Comparison of ENCODE assay signal across 7 mouse cellular contexts in the genomic region with DNA sequence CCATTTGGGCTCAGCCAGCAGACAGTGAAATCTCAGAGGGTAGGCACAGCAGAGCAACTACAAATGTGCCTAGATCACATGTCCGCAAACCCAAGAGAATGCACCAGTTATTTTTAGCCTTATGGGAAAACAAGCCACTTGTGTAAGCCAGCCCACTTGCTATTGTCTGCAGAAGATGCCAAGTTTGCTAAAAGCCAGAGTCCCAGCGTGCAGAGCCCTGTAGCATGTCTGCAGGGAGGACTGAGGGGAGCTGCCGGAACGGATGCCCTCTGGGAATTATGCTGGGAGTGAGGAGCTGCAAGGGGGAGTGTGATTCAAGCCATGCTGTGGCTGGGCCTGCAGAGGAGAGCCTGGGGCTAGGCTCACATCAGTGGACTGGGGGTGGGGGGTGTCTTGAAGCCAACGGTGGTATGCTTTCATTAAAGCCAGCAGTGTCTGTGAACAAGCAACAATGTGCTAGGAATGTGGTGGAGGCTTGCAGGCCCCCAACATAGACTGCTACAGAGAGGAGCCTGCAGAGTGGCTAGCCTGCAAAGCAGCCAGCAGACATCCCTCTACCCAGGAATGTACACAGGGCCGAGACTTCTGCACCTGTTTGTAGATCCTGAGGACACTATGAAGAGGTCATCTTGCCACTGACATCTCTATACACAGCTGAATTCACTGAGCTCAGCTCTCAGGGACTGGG.
DNase-seq lines count a peak whose midpoint lies in the region; ATAC-seq lines count a peak whose summit lies in the region.

No protein-coding gene starts in this region.

- no peaks in the 10 kb centered on the region for H3K27me3 ChIP-seq in forebrain, embryonic 14.5 days (replicated peaks; ENCODE audit: control insufficient read depth, insufficient read depth, low read length)
- no peaks in the 10 kb centered on the region for H3K27me3 ChIP-seq in hindbrain, embryonic 16.5 days (replicated peaks; ENCODE audit: control insufficient read depth, insufficient read depth, low read length)
- no peaks in the 10 kb centered on the region for H3K27me3 ChIP-seq in limb, embryonic 11.5 days (ENCODE audit: control insufficient read depth, insufficient read depth, low read length)
- H3K27me3 ChIP-seq in midbrain, embryonic 13.5 days: no peaks in the 10 kb centered on the region

- ATAC-seq in forebrain, embryonic 14.5 days: peak; percentile 66
- ATAC-seq in hindbrain, embryonic 16.5 days: peak; percentile 64
- ATAC-seq in limb, embryonic 11.5 days (ENCODE audit: insufficient number of reproducible peaks, low FRiP score, low TSS enrichment, low read depth): no peak
- 0 out of 2 replicates have a peak, but pooled peaks have one; percentile 47 for ATAC-seq in midbrain, embryonic 13.5 days

- WGBS in forebrain, embryonic 14.5 days: 17% methylated on average over 6 of the region's 6 CpGs
- 28% methylated on average over 6 of the region's 6 CpGs for WGBS in hindbrain, embryonic 16.5 days
- WGBS in limb, embryonic 11.5 days: 64% methylated on average over 6 of the region's 6 CpGs
- WGBS in midbrain, embryonic 13.5 days: 48% methylated on average over 6 of the region's 6 CpGs

- H3K4me2 ChIP-seq in forebrain, embryonic 14.5 days (ENCODE audit: low read length): no peak overlapping the region
- H3K4me2 ChIP-seq in hindbrain, embryonic 16.5 days (ENCODE audit: low read length): no peak overlapping the region
- no peak overlapping the region for H3K4me2 ChIP-seq in limb, embryonic 11.5 days (ENCODE audit: low read depth, severe bottlenecking)
- no peak overlapping the region for H3K4me2 ChIP-seq in midbrain, embryonic 13.5 days (replicated peaks)

- H3K9ac ChIP-seq in forebrain, embryonic 14.5 days (ENCODE audit: low read length): peak overlapping the region; percentile 46; the same call in 1 of the 2 replicates
- H3K9ac ChIP-seq in hindbrain, embryonic 16.5 days (ENCODE audit: low read depth, low read length): peak overlapping the region; percentile 2; the same call in 1 of the 2 replicates
- H3K9ac ChIP-seq in limb, embryonic 11.5 days (ENCODE audit: low read length): no peak overlapping the region
- H3K9ac ChIP-seq in midbrain, embryonic 13.5 days (replicated peaks): peak overlapping the region; percentile 7; the same call in 1 of the 2 replicates

- no peaks in the 10 kb centered on the region for H3K9me3 ChIP-seq in forebrain, embryonic 14.5 days (replicated peaks; ENCODE audit: control insufficient read depth, low read length)
- H3K9me3 ChIP-seq in hindbrain, embryonic 16.5 days (ENCODE audit: control insufficient read depth, low read length): no peaks in the 10 kb centered on the region
- H3K9me3 ChIP-seq in limb, embryonic 11.5 days (ENCODE audit: control insufficient read depth, low read length): no peaks in the 10 kb centered on the region
- H3K9me3 ChIP-seq in midbrain, embryonic 13.5 days: no peaks in the 10 kb centered on the region

- H3K27ac ChIP-seq in forebrain, embryonic 14.5 days (ENCODE audit: low read depth, low read length): peak overlapping the region; percentile 70
- peak overlapping the region; percentile 78 for H3K27ac ChIP-seq in hindbrain, embryonic 16.5 days (ENCODE audit: low read depth, low read length)
- H3K27ac ChIP-seq in limb, embryonic 11.5 days (replicated peaks; ENCODE audit: low read depth, low read length): 0 out of 2 replicates have a peak overlapping the region, but pooled peaks have one; percentile 8
- peak overlapping the region; percentile 67 for H3K27ac ChIP-seq in midbrain, embryonic 13.5 days

- peaks cover 33% of the 10 kb centered on the region for H3K36me3 ChIP-seq in forebrain, embryonic 14.5 days (ENCODE audit: control insufficient read depth, insufficient read depth, low read length)
- H3K36me3 ChIP-seq in hindbrain, embryonic 16.5 days (ENCODE audit: control insufficient read depth, insufficient read depth, low read length): no peaks in the 10 kb centered on the region
- H3K36me3 ChIP-seq in limb, embryonic 11.5 days (ENCODE audit: control insufficient read depth, insufficient read depth, low read length): 0 out of 2 replicates have a peak, but pooled peaks cover 2% of the 10 kb centered on the region
- H3K36me3 ChIP-seq in midbrain, embryonic 13.5 days: peaks cover 26% of the 10 kb centered on the region

- peak; percentile 85 for DNase-seq in MN1 (ENCODE audit: low spot score)
- DNase-seq in adrenal gland, postnatal 36 days: peak; percentile 45 to 67
- DNase-seq in forebrain, embryonic 14.5 days (ENCODE audit: low spot score): peak; percentile 77
- no peak for DNase-seq in limb, embryonic 11.5 days (ENCODE audit: low spot score)
- no peak for DNase-seq in thymus, adult 18-20 months

- H3K4me1 ChIP-seq in forebrain, embryonic 14.5 days (ENCODE audit: control insufficient read depth, insufficient read depth, low read length): peaks cover 17% of the 10 kb centered on the region
- H3K4me1 ChIP-seq in hindbrain, embryonic 16.5 days (ENCODE audit: control insufficient read depth, insufficient read depth, low read depth, low read length): peaks cover 25% of the 10 kb centered on the region
- peaks cover 22% of the 10 kb centered on the region for H3K4me1 ChIP-seq in limb, embryonic 11.5 days (ENCODE audit: control insufficient read depth, insufficient read depth, low read length)
- H3K4me1 ChIP-seq in midbrain, embryonic 13.5 days (replicated peaks): peaks cover 44% of the 10 kb centered on the region

- no peak overlapping the region for H3K4me3 ChIP-seq in forebrain, embryonic 14.5 days (ENCODE audit: low read depth, low read length)
- H3K4me3 ChIP-seq in hindbrain, embryonic 16.5 days (ENCODE audit: low read length): no peak overlapping the region
- H3K4me3 ChIP-seq in limb, embryonic 11.5 days (ENCODE audit: low read depth, low read length): no peak overlapping the region
- H3K4me3 ChIP-seq in midbrain, embryonic 13.5 days (replicated peaks): no peak overlapping the region

Comparison
In these comparisons a context has a peak if more than half of its experiments do, and no peak if none do; other contexts are left out.
1. DNase-seq: peak in MN1 (single experiment), adrenal gland, postnatal 36 days (2 of 2) and forebrain, embryonic 14.5 days (single experiment); none in limb, embryonic 11.5 days (single experiment) and thymus, adult 18-20 months (0 of 2).
2. H3K27ac ChIP-seq: peak in every context shown above with its lines; median percentile 78 in hindbrain, embryonic 16.5 days; 70 in forebrain, embryonic 14.5 days; 67 in midbrain, embryonic 13.5 days; 8 in limb, embryonic 11.5 days.